Mouse (Mus musculus): Measurements from ENCODE around the gene Grin2b. TPM values are rescaled to one million over a fixed set of nuclear protein-coding genes. Genes with fewer than 3 reads are reported as not detected.
"Not testable (repeated sequence)": the region's sequence is repeated elsewhere in the genome, so short reads cannot be mapped to it uniquely, and the experiment has no call there.

Grin2b gene
- polyA plus RNA-seq, 1 experiment = not detected

GRCm38 (mm10) chr6:135734227-135734732 lies 439.0 kb downstream of the Grin2b start:
- no peaks in the 10 kb centered on the region for H3K27me3 ChIP-seq (ENCODE audit: control insufficient read depth)
- no peaks in the 10 kb centered on the region for H3K4me1 ChIP-seq (ENCODE audit: control insufficient read depth)
- H3K9me3 ChIP-seq (ENCODE audit: control insufficient read depth, low read length) = peaks cover 35% of the 10 kb centered on the region
- no peak overlapping the region for H3K4me3 ChIP-seq (replicated peaks)
- H3K36me3 ChIP-seq (ENCODE audit: control insufficient read depth) = no peaks in the 10 kb centered on the region
- TF ChIP-seq GATA1 (IDR thresholded peaks at IDR 0.05; ENCODE audit: low read length) (no peak), TAL1 (IDR thresholded peaks at IDR 0.05; ENCODE audit: low read length) (no peak)

- Histone ChIP-seq H3K4me3 (replicated peaks) (no peak overlapping the region), H3K27me3 (ENCODE audit: control insufficient read depth) (no peaks in the 10 kb centered on the region), H3K4me1 (ENCODE audit: control insufficient read depth) (no peaks in the 10 kb centered on the region), H3K9me3 (ENCODE audit: control insufficient read depth, low read length) (peaks cover 23% of the 10 kb centered on the region), H3K36me3 (ENCODE audit: control insufficient read depth) (no peaks in the 10 kb centered on the region)
- no peak for TF ChIP-seq TAL1 (IDR thresholded peaks at IDR 0.05; ENCODE audit: low read length)
- no peak for TF ChIP-seq GATA1 (IDR thresholded peaks at IDR 0.05; ENCODE audit: low read length)
Observed at GRCm38 (mm10) chr6:135727106-135727505, 446.2 kb downstream of the Grin2b start.

- Histone ChIP-seq H3K27me3 (ENCODE audit: control insufficient read depth) (no peaks in the 10 kb centered on the region), H3K36me3 (ENCODE audit: control insufficient read depth) (no peaks in the 10 kb centered on the region), H3K4me3 (replicated peaks) (no peak overlapping the region), H3K4me1 (ENCODE audit: control insufficient read depth) (no peaks in the 10 kb centered on the region), H3K9me3 (ENCODE audit: control insufficient read depth, low read length) (no peaks in the 10 kb centered on the region; the same call in 1 of the 2 replicates)
- TF ChIP-seq GATA1 (IDR thresholded peaks at IDR 0.05; ENCODE audit: low read length) (no peak), TAL1 (IDR thresholded peaks at IDR 0.05; ENCODE audit: low read length) (no peak)
Observed at GRCm38 (mm10) chr6:135721706-135722105, 451.6 kb downstream of the Grin2b start.

DNA sequence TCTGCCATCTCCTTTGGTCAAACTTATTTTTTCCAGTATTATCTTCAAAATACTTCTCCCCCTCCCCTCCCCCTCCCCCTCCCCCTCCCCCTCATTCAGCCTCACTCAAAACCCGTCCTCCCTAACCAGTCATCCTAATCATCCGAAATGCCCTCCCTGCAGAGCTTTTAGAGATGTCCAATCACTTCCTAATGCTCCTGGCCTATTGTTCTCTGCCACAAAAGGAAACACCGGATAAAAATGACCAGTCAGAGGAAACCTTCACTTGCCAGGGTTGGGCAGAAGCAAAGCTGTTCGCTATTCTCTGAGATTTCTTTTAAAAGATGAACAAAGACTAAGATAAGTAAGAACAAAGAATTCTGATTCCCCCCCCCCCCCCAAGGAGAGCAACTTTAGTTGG lies 458.4 kb downstream of the Grin2b start:
- TF ChIP-seq TAL1 (IDR thresholded peaks at IDR 0.05; ENCODE audit: low read length) (no peak), GATA1 (IDR thresholded peaks at IDR 0.05; ENCODE audit: low read length) (no peak)
- no peak overlapping the region for H3K4me3 ChIP-seq (replicated peaks)
- H3K36me3 ChIP-seq (ENCODE audit: control insufficient read depth) = no peaks in the 10 kb centered on the region
- peaks cover 7% of the 10 kb centered on the region; the same call in 1 of the 2 replicates for H3K9me3 ChIP-seq (ENCODE audit: control insufficient read depth, low read length)
- H3K4me1 ChIP-seq (ENCODE audit: control insufficient read depth) = no peaks in the 10 kb centered on the region
- no peaks in the 10 kb centered on the region for H3K27me3 ChIP-seq (ENCODE audit: control insufficient read depth)

DNA sequence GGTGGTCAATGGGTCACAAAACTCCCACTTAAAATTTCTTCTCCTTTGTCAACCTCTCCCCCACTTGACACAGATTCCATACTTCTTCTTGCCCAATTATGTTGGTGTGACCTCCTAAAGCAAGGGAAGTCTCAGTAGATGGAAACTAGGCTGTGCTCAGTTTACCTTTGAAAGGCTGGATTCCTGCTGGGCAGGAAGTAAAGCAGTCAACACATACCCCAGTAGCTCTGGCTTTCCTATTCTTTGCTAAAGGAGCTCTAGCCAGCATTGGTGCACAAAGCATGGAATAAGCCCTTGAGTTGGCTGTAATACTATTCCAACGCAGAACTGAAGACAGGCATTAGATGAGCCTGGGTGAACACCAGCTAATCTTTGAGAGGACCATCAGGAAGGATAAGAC lies 459.1 kb downstream of the Grin2b start:
- Histone ChIP-seq H3K36me3 (ENCODE audit: control insufficient read depth) (no peaks in the 10 kb centered on the region), H3K27me3 (ENCODE audit: control insufficient read depth) (no peaks in the 10 kb centered on the region), H3K9me3 (ENCODE audit: control insufficient read depth, low read length) (peaks cover 7% of the 10 kb centered on the region; the same call in 1 of the 2 replicates), H3K4me1 (ENCODE audit: control insufficient read depth) (no peaks in the 10 kb centered on the region), H3K4me3 (replicated peaks) (no peak overlapping the region)
- TF ChIP-seq GATA1 (IDR thresholded peaks at IDR 0.05; ENCODE audit: low read length) (no peak), TAL1 (IDR thresholded peaks at IDR 0.05; ENCODE audit: low read length) (no peak)

DNA sequence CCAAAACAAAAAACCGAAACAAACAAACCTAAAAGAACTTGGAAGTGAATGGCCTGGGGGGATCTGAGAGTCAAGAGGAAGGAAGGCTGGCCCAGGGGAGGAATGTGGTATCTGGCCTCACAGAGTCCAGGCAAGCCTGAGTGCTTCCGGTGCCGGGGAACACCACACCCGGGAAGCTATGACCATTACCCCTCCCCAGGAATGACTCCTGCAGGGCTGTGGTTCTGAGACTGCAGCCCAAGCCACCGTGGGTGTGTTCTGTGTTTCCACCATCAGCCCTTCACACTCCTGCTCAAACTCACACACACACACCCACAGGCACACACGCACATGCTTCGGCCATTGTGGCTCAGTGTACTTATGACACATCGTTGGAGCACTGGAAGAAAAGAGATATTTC lies 459.6 kb downstream of the Grin2b start:
- Histone ChIP-seq H3K27me3 (ENCODE audit: control insufficient read depth) (no peaks in the 10 kb centered on the region), H3K9me3 (ENCODE audit: control insufficient read depth, low read length) (peaks cover 7% of the 10 kb centered on the region; the same call in 1 of the 2 replicates), H3K4me3 (replicated peaks) (no peak overlapping the region), H3K36me3 (ENCODE audit: control insufficient read depth) (no peaks in the 10 kb centered on the region), H3K4me1 (ENCODE audit: control insufficient read depth) (no peaks in the 10 kb centered on the region)
- TF ChIP-seq TAL1 (IDR thresholded peaks at IDR 0.05; ENCODE audit: low read length) (no peak), GATA1 (IDR thresholded peaks at IDR 0.05; ENCODE audit: low read length) (no peak)

DNA sequence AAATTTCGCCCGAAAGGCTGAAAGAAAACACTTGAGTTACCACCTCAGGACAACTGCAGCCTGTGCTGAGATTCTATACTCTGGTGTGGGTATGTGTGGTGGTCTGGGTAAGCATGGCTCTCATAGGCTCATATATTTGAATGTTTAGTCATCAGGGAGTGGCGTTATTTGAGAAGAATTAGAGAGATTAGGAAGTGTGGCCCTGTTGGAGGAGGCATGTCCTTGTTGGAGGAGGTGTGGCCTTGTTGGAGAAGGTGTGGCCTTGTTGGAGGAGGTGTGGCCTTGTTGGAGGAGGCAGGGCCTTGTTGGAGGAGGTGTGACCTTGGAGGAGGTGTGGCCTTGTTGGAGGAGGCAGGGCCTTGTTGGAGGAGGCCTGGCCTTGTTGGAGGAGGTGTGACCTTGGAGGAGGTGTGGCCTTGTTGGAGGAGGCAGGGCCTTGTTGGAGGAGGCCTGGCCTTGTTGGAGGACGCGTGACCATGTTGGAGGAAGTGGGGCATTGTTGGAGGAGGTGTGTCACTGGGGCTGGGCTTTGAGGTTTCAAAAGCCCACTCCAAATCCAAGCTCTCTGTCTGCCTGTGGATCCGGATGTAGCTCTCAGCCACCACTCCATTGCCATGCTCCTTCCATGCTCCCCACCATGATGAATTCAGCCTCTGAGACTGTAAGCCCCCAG lies 466.3 kb downstream of the Grin2b start:
- not testable (repeated sequence) for H3K4me1 ChIP-seq (ENCODE audit: control insufficient read depth); H3K36me3 ChIP-seq (ENCODE audit: control insufficient read depth); H3K9me3 ChIP-seq (ENCODE audit: control insufficient read depth, low read length); H3K4me3 ChIP-seq (replicated peaks); H3K27me3 ChIP-seq (ENCODE audit: control insufficient read depth)

- H3K9me3 ChIP-seq (ENCODE audit: control insufficient read depth, low read length) = peaks cover 2% of the 10 kb centered on the region; the same call in 1 of the 2 replicates
- H3K4me1 ChIP-seq (ENCODE audit: control insufficient read depth) = no peaks in the 10 kb centered on the region
- no peaks in the 10 kb centered on the region for H3K27me3 ChIP-seq (ENCODE audit: control insufficient read depth)
- no peak overlapping the region for H3K4me3 ChIP-seq (replicated peaks)
- TF ChIP-seq TAL1 (IDR thresholded peaks at IDR 0.05; ENCODE audit: low read length) (no peak), GATA1 (IDR thresholded peaks at IDR 0.05; ENCODE audit: low read length) (no peak)
- H3K36me3 ChIP-seq (ENCODE audit: control insufficient read depth) = no peaks in the 10 kb centered on the region
Observed at GRCm38 (mm10) chr6:135703655-135704054, 469.7 kb downstream of the Grin2b start.

DNA sequence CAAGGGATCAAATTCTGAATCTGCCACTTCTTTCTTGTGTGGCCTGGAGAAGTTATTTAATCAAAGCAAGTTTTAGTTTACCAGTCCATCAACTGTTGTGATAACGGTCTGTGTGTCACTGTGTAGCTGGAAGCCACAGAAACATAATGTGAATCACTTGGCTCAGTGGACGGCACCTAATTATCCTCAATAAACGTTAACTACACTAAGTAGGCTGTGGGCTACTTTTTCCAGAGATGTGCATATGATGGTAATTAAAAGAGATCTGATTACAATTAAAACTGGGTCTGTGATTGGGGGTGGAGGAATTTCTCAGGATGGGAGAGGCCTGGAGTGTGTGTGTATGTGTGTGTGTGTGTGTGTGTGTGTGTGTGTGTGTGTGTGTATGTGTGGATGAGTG lies 471.9 kb downstream of the Grin2b start:
- H3K27me3 ChIP-seq (ENCODE audit: control insufficient read depth) = no peaks in the 10 kb centered on the region
- H3K4me1 ChIP-seq (ENCODE audit: control insufficient read depth) = no peaks in the 10 kb centered on the region
- H3K9me3 ChIP-seq (ENCODE audit: control insufficient read depth, low read length) = peaks cover 2% of the 10 kb centered on the region; the same call in 1 of the 2 replicates
- TF ChIP-seq GATA1 (IDR thresholded peaks at IDR 0.05; ENCODE audit: low read length) (no peak), TAL1 (IDR thresholded peaks at IDR 0.05; ENCODE audit: low read length) (no peak)
- no peak overlapping the region for H3K4me3 ChIP-seq (replicated peaks)
- H3K36me3 ChIP-seq (ENCODE audit: control insufficient read depth) = no peaks in the 10 kb centered on the region

Measured in erythroblast, embryonic 14.5 days (primary cell).